Mouse (Mus musculus): ENCODE results near the gene Vmn1r59. TPM values are rescaled to one million over a fixed set of nuclear protein-coding genes. Genes with fewer than 3 reads are reported as not detected.
"Not testable (repeated sequence)": the region's sequence is repeated elsewhere in the genome, so short reads cannot be mapped to it uniquely, and the experiment has no call there.

Gene Vmn1r59
- not detected in 2 replicates for polyA plus RNA-seq (2015; fragmentation: Nextera tagmentation; extraction: Ambion mirVana)

DNA sequence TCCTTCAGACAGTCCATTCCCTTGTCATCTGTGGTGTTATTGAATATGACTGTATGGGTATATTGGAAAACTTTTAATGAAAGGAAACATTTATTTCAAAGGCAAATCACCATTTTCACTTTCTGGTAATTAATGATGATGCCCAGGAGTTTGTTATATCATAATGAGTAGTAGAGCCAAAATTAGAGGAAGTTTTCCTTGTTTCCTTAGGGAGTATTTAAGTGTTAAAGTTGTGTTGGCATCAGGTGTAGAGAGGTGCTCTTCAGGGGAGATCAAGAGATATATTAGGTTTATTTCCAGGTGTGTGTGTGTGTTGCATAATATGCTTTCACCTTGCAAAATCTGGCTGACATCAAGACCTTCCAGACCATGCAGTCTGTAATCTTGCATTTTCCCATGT is at the start of gene Vmn1r59:
TSS of gene Vmn1r59 (minus strand) at position 101 of the 400 bp plus-strand sequence.
- ATAC-seq (ENCODE audit: low FRiP score) = no peak
- H3K9ac ChIP-seq (replicated peaks) = no peak within 1 kb of the TSS
- H3K36me3 ChIP-seq = no peaks in the 10 kb centered on the region
- H3K27ac ChIP-seq (replicated peaks) = no peak within 1 kb of the TSS
- no peak within 1 kb of the TSS for H3K4me3 ChIP-seq (replicated peaks)
- H3K9me3 ChIP-seq (replicated peaks) = peaks cover 25% of the 10 kb centered on the region
- no peak within 1 kb of the TSS for H3K4me2 ChIP-seq
- no peaks in the 10 kb centered on the region for H3K27me3 ChIP-seq (replicated peaks)
- no peaks in the 10 kb centered on the region for H3K4me1 ChIP-seq

DNA sequence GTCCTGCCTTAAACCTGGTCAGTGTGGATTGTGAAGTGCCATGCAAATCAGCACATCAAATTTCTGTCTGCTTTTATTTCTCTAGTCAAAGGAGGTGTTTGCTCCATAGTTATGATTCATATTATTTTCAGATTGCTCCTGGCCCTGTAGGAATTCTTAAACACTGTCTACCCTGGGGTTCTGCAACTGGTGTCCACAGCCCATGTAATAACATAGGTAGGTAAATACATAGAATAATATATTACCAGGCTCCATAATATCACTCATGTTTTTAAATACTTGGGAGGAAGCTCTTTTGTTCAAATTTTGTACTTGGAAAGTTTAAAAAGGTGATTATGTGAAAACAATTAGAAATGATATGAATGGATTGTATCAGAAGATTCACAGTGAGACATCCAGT is 37.3 kb upstream of the Vmn1r59 start, which contains the start of gene Vmn2r28:
TSS of gene Vmn2r28 (minus strand) at position 101 of the 400 bp plus-strand sequence.
- H3K9me3 ChIP-seq (replicated peaks); H3K36me3 ChIP-seq; H3K9ac ChIP-seq (replicated peaks); H3K4me2 ChIP-seq; H3K4me1 ChIP-seq; H3K27me3 ChIP-seq (replicated peaks); ATAC-seq (ENCODE audit: low FRiP score); H3K27ac ChIP-seq (replicated peaks); H3K4me3 ChIP-seq (replicated peaks): not testable (repeated sequence)

DNA sequence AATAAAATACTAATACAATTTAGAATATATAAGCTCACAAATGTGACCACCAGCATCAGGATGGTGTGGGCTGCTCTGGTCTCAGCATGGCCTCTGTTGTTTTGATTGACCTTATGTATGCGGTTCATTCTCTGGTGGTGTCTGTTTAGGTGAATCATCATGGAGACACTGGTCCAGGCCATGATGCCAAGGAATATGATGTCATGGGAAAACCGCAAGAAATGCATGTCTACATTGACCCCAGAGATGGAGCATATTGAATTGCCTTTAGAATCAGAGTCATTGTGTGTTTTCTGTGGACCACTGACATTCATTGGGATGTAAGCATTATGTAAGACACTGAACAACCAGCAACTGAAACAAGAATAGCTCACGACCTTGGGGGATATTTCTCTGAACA is 2.6 kb downstream of the Vmn1r59 start:
- not testable (repeated sequence) for ATAC-seq (ENCODE audit: low FRiP score); H3K27me3 ChIP-seq (replicated peaks); H3K4me2 ChIP-seq; H3K36me3 ChIP-seq; H3K27ac ChIP-seq (replicated peaks); H3K4me1 ChIP-seq; H3K9ac ChIP-seq (replicated peaks); H3K4me3 ChIP-seq (replicated peaks)
- H3K9me3 ChIP-seq (replicated peaks) = peaks cover 23% of the 10 kb centered on the region
- WGBS = 78% methylated on average over 3 of the region's 3 CpGs

DNA sequence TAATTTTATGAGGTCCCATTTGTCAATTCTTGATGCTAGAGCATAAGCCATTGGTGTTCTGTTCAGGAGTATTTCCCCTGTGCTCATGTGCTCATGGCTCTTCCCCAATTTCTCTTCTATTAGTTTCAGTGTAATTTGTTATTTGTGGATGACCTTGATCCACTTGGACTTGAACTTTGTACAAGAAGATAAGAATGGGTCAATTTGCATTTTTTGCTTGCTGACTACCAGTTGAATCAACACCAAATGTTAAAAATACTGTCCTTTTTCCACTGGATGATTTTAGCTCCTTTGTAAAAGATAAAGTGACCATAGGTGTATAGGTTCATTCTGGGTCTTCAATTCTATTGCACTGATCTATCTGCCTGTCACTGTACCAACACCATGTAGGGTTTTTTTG is 7.9 kb downstream of the Vmn1r59 start:
- Histone ChIP-seq H3K4me2 (no peak overlapping the region), H3K4me1 (no peaks in the 10 kb centered on the region), H3K4me3 (replicated peaks) (no peak overlapping the region), H3K27me3 (replicated peaks) (no peaks in the 10 kb centered on the region), H3K9me3 (replicated peaks) (peaks cover 12% of the 10 kb centered on the region; the same call in 1 of the 2 replicates), H3K9ac (replicated peaks) (no peak overlapping the region), H3K36me3 (no peaks in the 10 kb centered on the region), H3K27ac (replicated peaks) (no peak overlapping the region)
- ATAC-seq (ENCODE audit: low FRiP score) = no peak

DNA sequence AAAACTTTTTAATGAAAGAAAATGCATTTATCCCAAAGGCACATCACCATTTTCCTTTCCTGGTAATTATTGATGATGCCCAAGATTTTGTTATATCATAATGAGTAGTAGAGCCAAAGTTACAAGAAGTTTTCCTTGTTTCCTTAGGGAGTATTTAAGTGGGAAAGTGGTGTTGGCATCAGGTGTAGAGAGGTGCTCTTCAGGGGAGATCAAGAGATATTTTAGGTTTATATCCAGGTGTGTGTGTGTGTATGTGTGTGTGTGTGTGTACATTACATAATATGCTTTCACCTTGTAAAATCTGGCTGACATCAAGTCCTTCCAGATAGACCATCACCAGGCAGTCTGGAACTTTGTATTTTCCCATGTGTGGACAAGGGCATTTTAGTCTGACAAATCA is 43.3 kb downstream of the Vmn1r59 start, which contains the start of gene Vmn1r58:
TSS of gene Vmn1r58 (minus strand) at position 101 of the 400 bp plus-strand sequence.
- not testable (repeated sequence) for H3K4me1 ChIP-seq; H3K27ac ChIP-seq (replicated peaks); H3K4me2 ChIP-seq; H3K36me3 ChIP-seq; H3K9me3 ChIP-seq (replicated peaks); H3K9ac ChIP-seq (replicated peaks); H3K27me3 ChIP-seq (replicated peaks); ATAC-seq (ENCODE audit: low FRiP score); H3K4me3 ChIP-seq (replicated peaks)

DNA sequence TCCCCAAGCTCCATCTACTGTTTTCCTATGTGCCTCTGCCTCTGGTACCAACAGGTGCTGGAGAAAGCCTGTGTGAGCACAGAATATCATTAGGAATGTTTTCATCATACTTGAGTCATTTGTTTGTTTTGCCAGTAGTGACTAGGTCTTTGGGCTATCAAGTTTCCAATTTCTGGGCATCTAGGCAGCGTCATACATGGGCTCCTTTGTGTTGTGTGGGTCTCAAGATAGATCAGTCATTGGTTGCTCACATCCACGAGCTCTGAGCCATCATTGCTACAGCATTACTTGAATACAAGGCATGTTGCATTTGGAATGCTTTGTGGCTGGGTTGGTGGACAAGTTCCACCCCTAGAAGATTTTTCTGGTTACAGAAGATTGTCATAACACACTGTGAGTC is 50.4 kb downstream of the Vmn1r59 start:
- no peak overlapping the region for H3K27ac ChIP-seq (replicated peaks)
- no peaks in the 10 kb centered on the region for H3K4me1 ChIP-seq
- no peak for ATAC-seq (ENCODE audit: low FRiP score)
- no peaks in the 10 kb centered on the region for H3K36me3 ChIP-seq
- WGBS = 58% methylated on average over 2 of the region's 2 CpGs
- no peak overlapping the region for H3K9ac ChIP-seq (replicated peaks)
- peaks cover 12% of the 10 kb centered on the region; the same call in 1 of the 2 replicates for H3K9me3 ChIP-seq (replicated peaks)
- no peak overlapping the region for H3K4me3 ChIP-seq (replicated peaks)
- H3K27me3 ChIP-seq (replicated peaks) = no peaks in the 10 kb centered on the region
- H3K4me2 ChIP-seq = no peak overlapping the region

Other genes with a start within 250 kb of the Vmn1r59 start
- not detected in 2 replicates for gene Vmn1r57, start 238.3 kb downstream of the Vmn1r59 start, polyA plus RNA-seq (2015; fragmentation: Nextera tagmentation; extraction: Ambion mirVana)
- not detected in 2 replicates for gene Gm5065, start 106.2 kb downstream of the Vmn1r59 start, polyA plus RNA-seq (2015; fragmentation: Nextera tagmentation; extraction: Ambion mirVana)
- not detected in 2 replicates for gene Nlrp2, start 105.7 kb downstream of the Vmn1r59 start, polyA plus RNA-seq (2015; fragmentation: Nextera tagmentation; extraction: Ambion mirVana)
- gene Vmn1r58, start 43.4 kb downstream of the Vmn1r59 start, polyA plus RNA-seq (2015; fragmentation: Nextera tagmentation; extraction: Ambion mirVana) = not detected in 2 replicates
- not detected in 2 replicates for gene Vmn2r28, start 37.2 kb upstream of the Vmn1r59 start, polyA plus RNA-seq (2015; fragmentation: Nextera tagmentation; extraction: Ambion mirVana)
- not detected in 2 replicates for gene Vmn1r60, start 90.5 kb upstream of the Vmn1r59 start, polyA plus RNA-seq (2015; fragmentation: Nextera tagmentation; extraction: Ambion mirVana)
- gene Vmn1r61, start 156.5 kb upstream of the Vmn1r59 start, polyA plus RNA-seq (2015; fragmentation: Nextera tagmentation; extraction: Ambion mirVana) = not detected in 2 replicates
- not detected in 2 replicates for gene Vmn1r62, start 216.9 kb upstream of the Vmn1r59 start, polyA plus RNA-seq (2015; fragmentation: Nextera tagmentation; extraction: Ambion mirVana)

All from neural tube, embryonic 15.5 days (tissue).